Mouse (Mus musculus): Measurements from ENCODE around the gene Cyp2d22. TPM values are rescaled to one million over a fixed set of nuclear protein-coding genes. Genes with fewer than 3 reads are reported as not detected.
"Not testable (repeated sequence)": the region's sequence is repeated elsewhere in the genome, so short reads cannot be mapped to it uniquely, and the experiment has no call there.

Cyp2d22 gene
- total RNA-seq (2018; cell fraction: chromatin; rRNA removed) = under 1 TPM in 1 of 26 experiments, not detected in 25; 0.22 TPM
- total RNA-seq (2018; cell fraction: cytosol; rRNA removed) = not detected
- not detected for total RNA-seq (2018; cell fraction: nucleus; rRNA removed)
- polyA plus RNA-seq (2018) = not detected in 3 replicates

- WGBS (ENCODE audit: missing documents) = 8% methylated on average over 12 of the region's 24 CpGs
- Histone ChIP-seq H3K27ac (no peak within 1 kb of the TSS), H3K36me3 (ENCODE audit: inconsistent target) (no peaks in the 10 kb centered on the region), H3K4me3 (ENCODE audit: inconsistent target) (no peak within 1 kb of the TSS), H3K79me2 (ENCODE audit: inconsistent target) (no peaks in the 10 kb centered on the region)
These were observed at the start of gene Cyp2d22 for GRCm38 (mm10) chr15:82379871-82380713. Gene Cyp2d22 (minus strand): TSS chr15:82380260.

GRCm38 (mm10) chr15:82423471-82423870 lies 43.4 kb upstream of the Cyp2d22 start:
- H3K79me2 ChIP-seq (ENCODE audit: inconsistent target) = no peaks in the 10 kb centered on the region

DNA sequence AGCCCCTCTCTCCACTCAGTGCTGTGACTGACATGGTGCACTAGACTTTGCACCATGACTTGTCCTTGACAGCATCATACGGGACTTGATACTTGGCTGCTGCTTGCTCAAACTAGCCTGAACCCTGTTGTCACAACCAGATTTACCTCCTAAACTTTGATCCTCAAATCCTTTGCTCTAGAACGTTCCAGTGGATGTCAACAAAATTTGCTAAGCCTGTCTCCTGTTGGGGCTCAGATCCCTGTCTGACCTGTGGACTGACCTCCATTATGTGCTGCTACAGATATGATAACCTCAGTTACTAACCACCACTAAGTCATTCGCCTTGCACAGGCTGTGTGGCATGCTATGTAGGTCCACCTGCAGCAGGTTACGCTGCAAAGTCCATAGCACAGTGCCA lies 42.9 kb upstream of the Cyp2d22 start:
- Histone ChIP-seq H3K79me2 (ENCODE audit: inconsistent target) (no peaks in the 10 kb centered on the region), H3K4me3 (ENCODE audit: inconsistent target) (no peak overlapping the region), H3K36me3 (ENCODE audit: inconsistent target) (no peaks in the 10 kb centered on the region), H3K27ac (no peak overlapping the region)
- WGBS (ENCODE audit: missing documents) = 92% methylated on average over 4 of the region's 4 CpGs

More at GRCm38 (mm10) chr15:82423471-82423870, 43.4 kb upstream of the Cyp2d22 start:
- 80% methylated on average over 3 of the region's 3 CpGs for WGBS (ENCODE audit: missing documents)
- Histone ChIP-seq H3K36me3 (ENCODE audit: inconsistent target) (no peaks in the 10 kb centered on the region), H3K4me3 (ENCODE audit: inconsistent target) (no peak overlapping the region), H3K27ac (no peak overlapping the region)

DNA sequence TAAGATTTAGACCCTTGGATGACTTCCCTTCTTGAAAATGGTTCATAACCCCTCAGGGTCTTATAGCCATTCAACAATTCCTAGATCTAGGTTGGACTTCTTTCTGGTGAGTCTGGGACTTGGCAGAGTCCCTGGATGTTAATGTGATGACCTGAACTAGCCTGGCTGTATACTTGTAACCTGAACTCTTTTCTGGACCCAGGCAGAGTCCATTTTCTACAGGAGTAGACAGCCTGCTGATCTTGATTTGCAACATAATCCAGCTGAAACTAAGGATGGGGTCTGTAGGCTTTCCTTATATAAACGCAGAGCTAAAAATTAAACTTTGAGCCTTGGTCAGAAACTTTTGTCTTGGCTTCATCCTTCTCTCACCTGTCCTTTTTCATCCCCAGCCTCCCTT lies 38.6 kb upstream of the Cyp2d22 start:
- WGBS (ENCODE audit: missing documents) = 100% methylated on average over 1 of the region's 1 CpGs
- H3K36me3 ChIP-seq (ENCODE audit: inconsistent target) = no peaks in the 10 kb centered on the region
- H3K79me2 ChIP-seq (ENCODE audit: inconsistent target) = no peaks in the 10 kb centered on the region
- H3K27ac ChIP-seq = no peak overlapping the region
- H3K4me3 ChIP-seq (ENCODE audit: inconsistent target) = no peak overlapping the region

DNA sequence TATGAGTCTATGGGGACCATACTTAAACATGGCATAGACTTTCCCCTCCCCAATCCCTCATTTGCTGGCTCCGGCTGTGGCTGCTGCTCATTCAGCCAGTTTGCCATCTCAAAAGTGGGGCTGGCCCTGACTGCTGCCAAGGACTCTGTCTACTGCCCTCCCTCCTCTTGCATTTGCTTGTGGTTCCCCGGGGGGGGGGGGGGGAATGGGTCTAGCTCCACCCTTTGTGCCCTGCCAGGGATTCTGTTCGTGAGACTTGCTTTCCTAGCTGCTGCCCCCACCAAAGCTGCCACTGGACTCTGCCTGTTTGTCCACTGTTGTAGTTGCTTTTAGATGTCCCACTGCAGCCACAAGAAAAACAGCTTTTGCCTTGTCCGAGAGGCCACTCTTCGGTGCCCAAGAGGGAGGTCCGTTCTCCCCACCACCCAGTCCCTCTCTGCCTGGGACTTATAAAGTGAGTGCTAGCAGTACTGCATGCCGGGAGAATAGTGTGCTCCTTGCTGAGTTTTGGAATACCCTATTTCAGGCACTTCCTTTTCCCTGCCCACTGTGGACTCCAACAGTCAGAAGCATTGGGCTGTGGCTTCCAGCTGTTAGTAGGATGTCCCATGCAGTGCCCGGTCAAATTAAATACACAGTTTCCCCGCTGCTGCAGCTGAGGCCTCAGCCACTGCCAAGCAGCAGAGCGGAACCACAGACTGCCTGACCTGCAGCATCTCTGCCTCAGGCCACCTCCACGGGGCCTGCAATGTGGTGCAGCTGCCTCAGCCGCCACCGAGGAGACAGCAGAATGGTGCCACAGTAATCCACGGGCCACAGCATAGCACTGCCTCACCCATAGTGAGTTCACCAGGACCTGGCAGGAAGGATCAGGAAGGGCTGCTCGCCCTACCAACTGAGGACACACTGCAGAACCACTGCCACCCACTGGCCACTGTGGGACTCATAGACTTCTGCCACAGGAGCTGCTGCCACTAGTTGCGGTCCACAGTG lies 37.0 kb upstream of the Cyp2d22 start:
- 52% methylated on average over 16 of the region's 16 CpGs for WGBS (ENCODE audit: missing documents)
- Histone ChIP-seq H3K4me3 (ENCODE audit: inconsistent target) (no peak overlapping the region), H3K79me2 (ENCODE audit: inconsistent target) (no peaks in the 10 kb centered on the region), H3K36me3 (ENCODE audit: inconsistent target) (no peaks in the 10 kb centered on the region), H3K27ac (no peak overlapping the region)

DNA sequence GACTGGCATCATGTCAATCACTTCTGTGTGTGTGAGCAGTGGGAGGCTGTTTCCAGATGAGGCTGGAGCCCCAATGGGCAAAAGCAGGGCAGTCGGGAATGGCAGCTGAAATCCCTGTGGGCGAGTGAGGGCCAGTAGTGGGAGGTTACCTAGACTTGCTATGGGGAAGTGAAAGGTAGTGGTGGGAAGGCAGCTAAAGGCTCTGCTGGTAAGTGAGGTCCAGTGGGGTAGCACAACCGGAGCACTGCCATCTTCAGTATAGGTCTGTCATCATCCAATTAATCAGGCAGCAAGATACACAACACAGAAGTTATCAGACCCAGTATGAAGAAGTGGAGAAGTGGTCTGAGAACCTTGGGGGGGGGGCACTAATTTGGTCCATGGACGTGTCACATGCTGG lies 27.5 kb upstream of the Cyp2d22 start:
- Histone ChIP-seq H3K27ac (no peak overlapping the region), H3K4me3 (ENCODE audit: inconsistent target) (no peak overlapping the region), H3K36me3 (ENCODE audit: inconsistent target) (no peaks in the 10 kb centered on the region), H3K79me2 (ENCODE audit: inconsistent target) (no peaks in the 10 kb centered on the region)
- WGBS (ENCODE audit: missing documents) = 66% methylated on average over 4 of the region's 4 CpGs

GRCm38 (mm10) chr15:82406981-82407380 lies 26.9 kb upstream of the Cyp2d22 start, which contains the start of gene Cyp2d10:
Gene Cyp2d10 (minus strand): TSS chr15:82407195.
- H3K79me2 ChIP-seq (ENCODE audit: inconsistent target) = no peaks in the 10 kb centered on the region
- 85% methylated on average over 6 of the region's 6 CpGs for WGBS (ENCODE audit: missing documents)
- no peaks in the 10 kb centered on the region for H3K36me3 ChIP-seq (ENCODE audit: inconsistent target)
- no peak within 1 kb of the TSS for H3K4me3 ChIP-seq (ENCODE audit: inconsistent target)
- H3K27ac ChIP-seq = no peak within 1 kb of the TSS

DNA sequence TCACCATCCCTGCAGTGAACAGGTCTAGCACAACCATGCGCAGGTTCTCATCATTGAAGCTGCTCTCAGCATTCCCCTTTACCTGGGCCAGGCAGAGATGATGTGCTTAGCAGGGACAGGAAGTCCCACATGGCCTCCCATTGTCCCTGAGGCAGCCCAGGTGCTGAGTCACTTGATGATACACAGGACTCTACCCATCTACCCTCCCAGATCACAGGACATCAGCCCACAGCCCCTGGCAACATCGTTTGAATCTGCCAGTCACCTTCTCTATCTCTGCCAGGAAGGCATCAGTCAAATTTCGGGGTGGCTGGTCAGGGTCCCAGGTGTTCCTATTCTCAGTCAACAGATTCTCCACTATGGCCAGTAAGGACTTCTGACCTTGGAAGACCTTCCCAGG lies 24.1 kb upstream of the Cyp2d22 start:
- H3K27ac ChIP-seq = no peak overlapping the region
- WGBS (ENCODE audit: missing documents) = 84% methylated on average over 3 of the region's 3 CpGs
- no peak overlapping the region for H3K4me3 ChIP-seq (ENCODE audit: inconsistent target)
- H3K36me3 ChIP-seq (ENCODE audit: inconsistent target) = no peaks in the 10 kb centered on the region
- H3K79me2 ChIP-seq (ENCODE audit: inconsistent target) = no peaks in the 10 kb centered on the region

DNA sequence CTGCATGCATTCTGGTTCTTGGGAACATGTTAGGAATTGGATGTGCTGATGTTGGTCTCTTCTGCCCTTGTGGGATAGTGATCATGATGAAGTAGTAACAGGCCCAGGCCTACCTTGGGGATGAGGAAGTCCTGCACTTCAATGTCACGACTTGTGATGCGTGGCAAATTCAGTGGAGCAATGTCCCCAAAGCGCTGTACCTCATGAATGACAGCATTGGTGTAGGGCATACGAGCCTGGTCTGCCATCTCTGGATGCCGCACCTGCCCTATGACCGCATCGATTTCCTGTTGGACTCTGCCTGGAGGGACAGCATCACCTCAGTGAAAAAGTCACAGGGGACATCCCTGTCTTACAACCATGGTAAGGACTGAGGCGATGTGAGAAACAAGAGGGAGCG lies 23.5 kb upstream of the Cyp2d22 start:
- 96% methylated on average over 5 of the region's 9 CpGs for WGBS (ENCODE audit: missing documents)
- H3K4me3 ChIP-seq (ENCODE audit: inconsistent target) = no peak overlapping the region
- H3K36me3 ChIP-seq (ENCODE audit: inconsistent target) = no peaks in the 10 kb centered on the region
- no peak overlapping the region for H3K27ac ChIP-seq
- H3K79me2 ChIP-seq (ENCODE audit: inconsistent target) = no peaks in the 10 kb centered on the region

DNA sequence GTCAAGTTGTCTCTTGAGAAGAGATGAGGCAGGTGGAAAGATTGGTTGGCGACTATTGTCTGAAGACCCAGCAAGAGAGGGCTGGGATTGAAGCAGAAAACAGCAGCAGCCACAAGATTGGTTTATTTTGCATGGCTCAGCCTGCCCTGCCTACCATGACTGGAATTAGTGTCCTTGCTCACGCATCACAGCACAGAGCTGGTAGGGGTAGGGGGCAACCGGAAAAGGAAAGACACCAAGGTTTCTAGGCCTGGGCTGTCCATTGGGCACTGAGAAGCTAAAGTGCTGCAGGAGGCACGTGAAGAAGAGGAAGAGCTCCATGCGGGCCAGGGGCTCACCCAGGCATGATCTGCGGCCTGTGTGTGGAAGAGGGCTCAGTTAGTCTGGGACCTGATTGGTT lies 22.7 kb upstream of the Cyp2d22 start:
- no peak overlapping the region for H3K27ac ChIP-seq
- H3K36me3 ChIP-seq (ENCODE audit: inconsistent target) = no peaks in the 10 kb centered on the region
- no peaks in the 10 kb centered on the region for H3K79me2 ChIP-seq (ENCODE audit: inconsistent target)
- WGBS (ENCODE audit: missing documents) = 86% methylated on average over 6 of the region's 6 CpGs
- no peak overlapping the region for H3K4me3 ChIP-seq (ENCODE audit: inconsistent target)

DNA sequence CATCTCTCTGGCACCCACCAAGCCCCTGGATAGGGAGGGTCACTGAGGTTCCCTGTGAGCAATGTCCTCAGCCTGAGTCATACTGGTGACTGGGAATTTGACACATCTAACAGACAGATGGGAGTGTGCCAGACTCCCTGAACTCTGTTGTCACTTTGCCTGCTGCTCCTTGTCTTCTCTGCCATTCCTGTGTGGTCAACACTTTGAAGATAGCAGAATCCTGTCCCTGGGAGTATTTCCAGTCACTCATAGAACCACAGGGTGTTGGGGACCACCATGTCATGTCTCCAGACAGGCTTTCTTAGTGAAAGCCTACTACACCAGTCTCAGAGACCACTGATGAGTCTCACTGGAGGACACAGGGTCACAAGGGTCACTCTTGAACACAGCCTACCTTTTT lies 22.0 kb upstream of the Cyp2d22 start:
- Histone ChIP-seq H3K27ac (no peak overlapping the region), H3K4me3 (ENCODE audit: inconsistent target) (no peak overlapping the region), H3K36me3 (ENCODE audit: inconsistent target) (no peaks in the 10 kb centered on the region), H3K79me2 (ENCODE audit: inconsistent target) (no peaks in the 10 kb centered on the region)

DNA sequence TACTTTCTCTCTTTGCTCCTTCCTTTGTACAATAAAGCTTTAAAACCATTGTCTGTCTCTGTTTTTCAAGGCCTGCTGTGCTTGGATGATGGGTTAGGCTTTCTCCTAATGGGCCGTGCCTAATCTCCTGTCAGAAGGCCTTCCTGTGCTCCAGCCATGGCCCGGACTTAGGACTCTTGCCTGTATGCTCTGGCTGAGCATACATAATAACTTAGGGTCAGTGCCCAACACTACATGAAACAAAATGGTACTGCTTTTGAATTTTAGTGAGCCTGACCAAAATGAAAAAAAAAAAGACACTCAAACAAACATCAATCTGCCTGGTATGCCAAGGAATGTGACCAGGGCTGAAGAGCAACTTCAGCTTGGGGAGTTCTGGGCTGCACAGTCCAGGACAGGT lies 21.5 kb upstream of the Cyp2d22 start:
- H3K36me3 ChIP-seq (ENCODE audit: inconsistent target) = no peaks in the 10 kb centered on the region
- WGBS (ENCODE audit: missing documents) = 85% methylated on average over 2 of the region's 2 CpGs
- H3K27ac ChIP-seq = no peak overlapping the region
- no peaks in the 10 kb centered on the region for H3K79me2 ChIP-seq (ENCODE audit: inconsistent target)
- no peak overlapping the region for H3K4me3 ChIP-seq (ENCODE audit: inconsistent target)

- 93% methylated on average over 3 of the region's 3 CpGs for WGBS (ENCODE audit: missing documents)
These were observed 15.9 kb upstream of the Cyp2d22 start for GRCm38 (mm10) chr15:82395955-82396354.

GRCm38 (mm10) chr15:82393922-82394321 lies 13.9 kb upstream of the Cyp2d22 start, which contains the start of gene Cyp2d11:
Gene Cyp2d11 (minus strand): TSS chr15:82394022.
- H3K36me3 ChIP-seq (ENCODE audit: inconsistent target); H3K4me3 ChIP-seq (ENCODE audit: inconsistent target); H3K79me2 ChIP-seq (ENCODE audit: inconsistent target); H3K27ac ChIP-seq: not testable (repeated sequence)
- 93% methylated on average over 2 of the region's 2 CpGs for WGBS (ENCODE audit: missing documents)

More at GRCm38 (mm10) chr15:82395955-82396354, 15.9 kb upstream of the Cyp2d22 start:
- H3K36me3 ChIP-seq (ENCODE audit: inconsistent target); H3K4me3 ChIP-seq (ENCODE audit: inconsistent target); H3K27ac ChIP-seq; H3K79me2 ChIP-seq (ENCODE audit: inconsistent target): not testable (repeated sequence)

Measured in macrophage (primary cell).